Mouse (Mus musculus) CH12.LX (cell line): ENCODE results near the gene Arrdc1.

Source experiments
- CTCF ChIP-seq, 2 experiments: IDR thresholded peaks in 1 of 2; conservative IDR thresholded peaks in 1 of 2; 2 replicates each; pipeline ENCODE4 v1.5.1; 2011 to 2012; ENCODE audit warnings: low read depth in 2 of 2, low read length in 2 of 2, improper control_type of control experiment in 1 of 2, inconsistent platforms in 1 of 2, mild to moderate bottlenecking in 1 of 2, moderate library complexity in 1 of 2
- PAX5 ChIP-seq: IDR thresholded peaks from 2 replicates; pipeline ENCODE4 v1.6.1; 2012; ENCODE audit warnings: low read length, inconsistent platforms, mixed read lengths

DNA sequence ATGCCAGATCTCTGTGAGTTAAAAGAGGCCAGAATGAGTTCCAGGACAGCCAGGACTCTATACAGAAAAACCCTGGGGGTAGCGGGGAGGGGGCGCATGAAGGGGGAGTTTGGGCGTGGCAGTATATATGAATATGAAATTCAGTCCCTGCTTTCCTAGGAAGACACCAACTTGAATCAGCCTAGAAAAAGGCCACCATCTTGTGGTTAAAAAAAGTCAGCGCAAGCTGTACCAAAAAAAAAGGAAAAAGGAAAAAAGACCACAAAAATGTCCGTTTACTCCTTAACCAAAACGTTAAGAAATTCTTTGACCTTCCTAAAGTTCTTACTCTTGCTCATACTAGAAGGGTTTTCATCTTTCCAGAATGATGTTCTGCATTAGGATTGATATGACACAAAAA, 32.1 kb downstream of the Arrdc1 start:
- TF ChIP-seq CTCF (conservative IDR thresholded peaks at IDR 0.05 in 1 of 2, IDR thresholded peaks at IDR 0.05 in 1 of 2; ENCODE audit: low read depth in 2 of 2, low read length in 2 of 2) (peak in 1 of 2 experiments; percentile 11; a peak in 1 of 4 replicates), PAX5 (no peak)
